Mouse (Mus musculus) A20 (cell line): ENCODE measurements around the gene Agpat4.
"Not testable (repeated sequence)": the region's sequence is repeated elsewhere in the genome, so short reads cannot be mapped to it uniquely, and the experiment has no call there.

Source experiments
- DNase-seq: peaks from one replicate; pipeline ENCODE4 v3.0.0-alpha.2; 2011; ENCODE audit warnings: low read depth, low spot score

Gene Agpat4

DNA sequence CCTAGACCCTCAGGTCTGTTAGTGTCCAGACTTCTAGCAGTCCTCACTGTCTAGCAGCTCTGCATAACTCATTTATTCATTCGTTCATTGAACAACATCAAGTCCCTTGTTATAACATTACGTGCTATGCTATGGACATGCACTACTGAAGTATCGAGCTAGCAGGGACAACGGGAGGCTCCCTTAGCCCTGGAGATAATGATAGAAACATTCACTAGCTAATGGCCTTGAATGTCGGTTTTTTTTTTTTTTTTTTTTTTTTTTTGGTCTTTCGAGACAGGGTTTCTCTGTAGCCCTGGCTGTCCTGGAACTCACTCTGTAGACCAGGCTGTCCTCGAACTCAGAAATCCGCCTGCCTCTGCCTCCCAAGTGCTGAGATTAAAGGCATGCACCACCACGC, 3.8 kb downstream of the Agpat4 start:
- DNase-seq, result not testable (repeated sequence)

DNA sequence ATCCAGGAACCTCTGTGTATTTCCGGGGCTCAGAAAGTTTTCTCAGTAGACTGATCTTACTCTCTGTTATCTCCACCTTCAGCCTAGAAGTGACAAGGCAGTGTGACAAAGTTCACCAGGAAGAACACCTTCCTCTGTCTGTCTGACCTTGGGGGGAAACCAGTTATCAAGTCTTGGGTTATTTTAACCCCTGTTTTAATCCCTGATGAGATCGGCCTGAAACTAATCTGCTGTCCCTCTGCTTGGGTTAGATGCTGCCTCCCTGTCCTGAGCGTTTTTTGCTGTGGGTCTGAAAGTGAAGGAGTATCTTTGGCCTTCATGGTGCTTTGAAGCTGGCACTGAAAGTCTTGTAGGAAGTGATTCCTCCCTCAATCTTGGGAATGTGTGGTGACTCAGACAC, 4.7 kb downstream of the Agpat4 start:
- no peak for DNase-seq

DNA sequence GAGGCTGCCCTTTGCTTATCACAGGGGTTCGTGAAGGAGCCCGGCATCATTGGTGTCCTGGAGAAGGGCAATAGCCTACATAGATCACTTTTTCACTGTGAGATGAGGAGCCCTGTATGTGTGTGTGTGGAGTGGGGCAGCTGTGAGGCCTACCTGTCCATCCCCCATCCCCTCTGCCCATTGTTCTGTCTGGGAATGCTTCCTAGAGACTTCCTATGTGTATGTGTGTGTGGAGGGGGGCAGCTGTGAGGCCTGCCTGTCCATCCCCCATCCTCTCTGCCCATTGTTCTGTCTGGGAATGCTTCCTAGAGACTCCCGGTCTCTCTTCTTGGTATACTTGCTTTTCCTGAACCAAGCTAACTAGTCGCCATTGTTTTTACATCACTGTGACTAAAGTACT, 8.6 kb downstream of the Agpat4 start:
- no peak for DNase-seq

DNA sequence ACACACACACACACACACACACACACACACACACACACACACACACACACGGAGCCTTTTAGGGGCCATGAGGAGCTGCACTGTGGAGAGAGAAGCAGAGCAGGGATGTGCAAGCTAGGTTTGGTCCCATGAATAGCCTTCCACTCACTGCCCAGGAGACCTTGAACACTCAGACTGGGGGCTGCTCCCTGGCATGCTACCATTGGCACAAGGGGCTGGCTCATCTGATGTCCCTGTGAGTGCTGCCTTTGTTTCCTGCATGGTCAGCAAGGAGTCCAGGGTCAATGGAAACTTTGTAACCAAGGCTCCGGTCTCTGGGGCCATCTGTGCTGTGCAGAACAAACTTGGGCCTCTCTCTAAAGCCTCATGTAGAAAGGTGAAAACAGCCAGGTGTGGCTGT, 10.5 kb downstream of the Agpat4 start:
- DNase-seq, result no peak

DNA sequence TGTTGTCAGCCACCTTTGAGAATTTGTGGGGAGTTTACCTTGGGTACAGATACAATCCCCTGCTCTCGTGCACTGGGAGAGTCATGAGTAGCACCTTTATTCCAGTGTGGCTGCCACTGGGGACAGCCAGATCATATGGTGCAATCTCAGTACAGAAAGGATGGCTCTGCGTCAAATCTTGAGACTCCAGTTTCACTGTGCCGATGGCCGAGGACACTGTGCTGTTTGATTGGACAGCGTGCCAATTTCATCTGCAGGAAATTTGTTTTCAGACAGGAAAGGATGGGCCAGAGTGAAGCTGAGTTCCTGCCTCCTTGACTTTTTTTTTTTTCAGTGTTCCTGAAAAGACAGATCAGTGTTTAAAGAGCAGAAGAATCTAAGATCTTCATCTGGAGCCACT, 12.7 kb downstream of the Agpat4 start:
- no peak for DNase-seq

DNA sequence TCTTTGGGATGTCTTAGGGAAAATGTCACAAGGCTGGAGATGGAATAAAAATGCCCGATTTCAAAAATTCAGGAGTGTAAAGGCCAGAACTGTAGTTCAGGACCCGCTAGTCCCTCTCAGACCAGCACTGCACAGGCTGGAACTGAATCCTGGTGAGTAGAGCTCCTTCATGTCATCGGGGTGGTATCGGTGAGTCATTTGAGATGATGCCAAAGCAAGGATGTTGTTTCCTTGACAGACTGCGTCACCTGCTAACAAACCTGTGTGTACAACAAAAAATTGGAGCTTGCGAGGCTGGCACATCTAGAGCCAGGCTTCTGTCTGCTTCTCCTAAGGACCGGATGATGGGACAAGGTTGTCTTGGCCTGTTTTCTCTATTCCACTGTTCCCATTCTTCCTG, 13.1 kb downstream of the Agpat4 start:
- DNase-seq, result no peak

DNA sequence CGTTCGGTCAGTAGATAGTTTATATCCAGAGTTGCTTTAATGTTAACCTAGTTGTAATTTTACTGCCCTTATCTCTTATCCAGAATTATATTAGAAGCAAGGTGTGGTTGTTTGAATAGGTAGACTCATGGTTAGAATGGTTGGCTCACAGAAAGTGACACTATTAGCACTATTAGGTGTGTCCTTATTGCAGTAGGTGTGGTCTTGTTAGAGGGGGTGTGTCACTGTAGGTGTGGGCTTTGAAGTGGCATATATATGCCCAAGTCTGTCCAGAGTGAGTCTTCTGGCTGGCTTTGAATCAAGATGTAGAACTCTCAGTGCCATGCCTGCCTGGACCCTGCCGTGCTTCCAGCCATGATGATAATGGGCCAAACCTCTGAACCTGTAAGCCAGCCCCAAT, 14.4 kb downstream of the Agpat4 start:
- no peak for DNase-seq

DNA sequence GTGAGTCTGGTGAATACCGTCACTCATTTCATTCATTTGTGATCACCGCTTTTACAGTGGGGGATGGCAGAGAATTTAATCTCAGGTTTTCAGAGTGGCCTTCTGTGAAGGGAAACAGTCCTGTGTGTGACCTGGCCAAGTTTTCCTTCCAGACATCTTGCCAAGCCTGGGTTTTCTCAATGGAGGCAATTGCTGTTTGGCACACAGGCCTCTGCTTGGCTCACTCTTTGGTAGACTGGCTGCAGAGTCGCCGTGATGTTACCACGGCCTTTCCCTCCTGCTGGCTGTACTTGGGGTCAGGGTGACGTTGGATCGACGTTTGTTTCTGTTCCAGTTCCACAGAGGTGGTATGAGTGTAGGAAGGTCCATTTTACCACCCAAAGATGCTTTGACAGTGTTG, 15.5 kb downstream of the Agpat4 start:
- DNase-seq, result no peak

DNA sequence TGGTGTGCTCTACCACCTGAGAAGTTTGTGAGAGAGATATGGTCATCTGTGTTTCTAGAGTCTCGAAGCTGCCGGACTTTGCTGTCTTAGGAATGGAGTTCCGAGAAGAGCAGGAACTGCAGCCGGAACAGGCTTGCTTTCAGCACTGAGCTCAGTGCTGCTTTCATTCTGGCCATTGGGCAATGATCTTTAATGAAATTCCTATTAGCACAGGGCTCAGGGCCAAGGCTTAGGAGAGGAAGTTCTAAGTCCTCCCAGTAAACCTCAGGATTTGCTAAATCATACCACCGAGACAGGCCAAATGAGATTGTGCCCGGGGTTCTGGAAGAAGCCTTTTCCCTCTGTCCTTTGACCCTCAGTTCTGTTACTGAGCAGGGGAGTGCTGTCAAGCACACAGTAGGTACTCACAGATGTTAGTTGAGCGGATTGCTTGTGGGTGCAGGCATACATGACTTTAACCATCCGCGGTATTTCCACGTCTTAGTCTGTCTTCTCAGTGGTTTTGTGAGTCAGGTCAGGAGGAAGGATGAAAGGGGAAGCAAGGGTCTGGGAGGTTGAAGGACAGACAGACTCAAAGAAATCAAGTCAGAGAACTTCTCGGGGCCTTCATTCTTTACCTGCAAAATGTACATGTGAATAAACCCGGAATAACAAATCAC, 16.6 kb downstream of the Agpat4 start:
- DNase-seq, result no peak

DNA sequence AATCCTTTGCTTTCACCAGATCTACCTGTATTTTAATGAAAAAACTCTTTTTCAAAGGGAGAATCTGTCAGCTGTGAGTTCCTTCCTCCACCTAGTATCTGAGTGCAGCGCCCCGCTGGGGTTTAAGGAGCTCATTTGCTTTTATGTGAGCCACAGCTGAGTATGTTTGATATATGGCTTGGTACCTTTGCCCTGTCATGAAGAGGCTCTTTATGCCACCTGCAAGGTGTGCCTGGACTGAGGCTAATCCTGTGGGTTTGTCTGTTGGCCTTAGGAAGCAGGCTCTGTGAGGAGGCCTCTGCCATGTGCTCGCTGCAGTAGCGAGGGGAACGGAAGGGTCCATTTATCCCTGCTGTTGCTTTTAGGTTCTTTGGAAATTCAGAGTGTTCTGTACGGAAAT, 19.9 kb downstream of the Agpat4 start:
- no peak for DNase-seq

DNA sequence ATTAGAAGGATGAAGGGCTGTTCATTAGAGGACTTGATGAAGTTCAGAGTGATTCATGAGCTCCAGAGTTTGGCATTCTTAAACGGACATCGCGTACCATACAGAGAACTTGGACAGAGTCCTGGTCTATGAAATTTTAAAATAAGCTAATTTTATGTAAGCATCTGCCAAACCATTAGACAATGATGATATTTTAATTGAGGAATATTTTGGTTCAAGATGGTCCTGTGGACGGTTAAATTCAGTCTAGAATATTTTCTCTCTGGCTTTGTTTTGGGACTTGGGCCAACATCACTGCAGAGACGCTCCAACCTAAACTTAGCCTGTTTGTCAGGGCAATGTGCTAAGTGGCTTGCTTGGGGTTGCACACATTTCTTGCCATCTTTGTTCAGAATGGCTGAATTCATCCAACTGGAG, 25.5 kb downstream of the Agpat4 start:
- no peak for DNase-seq

DNA sequence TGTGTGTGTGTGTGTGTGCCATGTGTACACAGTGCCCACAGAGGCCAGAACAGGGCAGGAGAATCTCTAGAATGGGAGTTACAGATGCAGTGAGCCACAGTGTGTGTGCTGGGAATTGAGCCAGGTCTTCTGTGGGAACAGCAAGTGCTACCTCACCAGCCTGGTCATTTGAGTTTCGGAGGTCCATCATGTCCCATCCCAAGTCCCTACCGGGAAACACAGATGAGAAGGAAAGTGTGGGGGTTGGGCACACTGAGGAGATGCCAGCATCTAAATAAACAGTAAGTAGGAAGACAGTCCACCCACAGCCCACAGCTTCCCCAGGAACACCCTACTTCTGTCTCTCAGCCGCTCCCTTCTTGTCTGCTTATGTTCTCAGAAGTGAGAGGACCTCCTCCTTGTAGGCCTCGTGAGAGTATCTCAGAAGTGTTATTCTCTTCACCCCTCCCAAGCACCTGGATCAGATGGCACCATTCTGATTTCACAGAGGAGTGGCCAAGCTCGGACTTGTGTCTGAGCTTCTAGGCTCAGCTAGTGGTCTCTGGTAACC, 27.7 kb downstream of the Agpat4 start:
- DNase-seq, result no peak

DNA sequence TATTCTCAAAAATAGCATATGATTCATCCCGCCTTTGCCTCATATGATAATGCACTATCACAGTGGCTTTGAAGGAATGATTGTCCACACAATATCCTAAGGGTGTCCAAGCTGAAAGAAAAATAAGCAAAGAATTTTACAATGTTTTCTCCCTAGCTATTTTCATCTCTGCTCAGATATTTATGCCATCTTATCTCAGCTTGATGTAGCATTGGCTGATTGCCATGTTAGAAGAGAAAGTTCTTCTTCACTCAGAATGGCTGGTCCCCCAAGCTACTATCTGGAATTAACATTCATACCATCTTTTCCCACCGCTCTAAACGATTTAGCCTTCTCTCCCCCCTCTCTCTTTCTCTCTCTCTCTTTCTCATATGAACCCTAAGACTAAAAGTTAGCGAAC, 29.3 kb downstream of the Agpat4 start:
- DNase-seq, result no peak

DNA sequence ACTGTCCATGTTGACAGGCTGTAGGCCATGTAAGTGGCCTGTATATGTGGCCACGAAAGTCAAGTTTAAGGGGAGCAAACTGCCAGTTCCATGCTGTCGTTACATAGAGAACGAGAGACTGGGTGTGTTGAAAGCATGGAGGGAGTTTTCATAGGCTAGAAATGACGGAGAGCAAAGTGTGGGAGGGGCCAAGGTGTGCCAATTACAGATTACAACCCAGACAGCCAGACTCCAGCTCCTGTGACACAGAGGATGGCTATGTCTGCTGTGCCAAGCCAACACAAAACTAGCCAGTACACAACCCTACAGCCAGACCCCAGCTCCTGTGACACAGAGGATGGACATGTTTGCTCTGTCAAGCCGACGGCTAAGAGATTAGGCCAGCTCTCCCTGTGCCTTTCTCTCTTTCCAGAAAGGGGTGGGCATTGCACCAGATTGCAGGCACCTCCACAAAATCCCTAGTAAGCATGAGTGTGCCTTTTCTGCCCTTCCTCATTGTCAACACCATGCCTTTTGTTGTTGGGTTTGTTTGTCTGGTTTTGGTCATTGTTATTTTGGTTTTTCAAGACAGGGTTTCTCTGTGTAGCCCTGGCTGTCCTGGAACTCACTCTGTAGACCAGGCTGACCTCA, 30.8 kb downstream of the Agpat4 start:
- no peak for DNase-seq

DNA sequence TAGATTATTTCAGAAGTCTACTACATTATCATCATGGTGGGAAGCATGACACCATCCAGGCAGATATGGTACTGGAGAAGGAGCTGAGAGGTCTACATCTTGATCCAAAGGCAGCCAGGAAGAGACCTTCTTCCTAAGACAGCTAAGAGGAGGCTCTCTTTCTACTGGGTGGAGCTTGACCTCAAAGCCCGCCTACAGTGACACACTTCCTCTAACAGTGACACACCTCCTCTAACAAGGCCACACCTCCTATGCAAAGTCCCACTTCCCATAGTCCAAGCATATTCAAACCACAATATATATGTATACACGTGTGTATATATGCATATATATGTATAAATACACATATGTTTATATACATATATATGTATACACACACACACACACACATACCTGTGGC, 32.5 kb downstream of the Agpat4 start:
- DNase-seq, result peak; percentile 27

DNA sequence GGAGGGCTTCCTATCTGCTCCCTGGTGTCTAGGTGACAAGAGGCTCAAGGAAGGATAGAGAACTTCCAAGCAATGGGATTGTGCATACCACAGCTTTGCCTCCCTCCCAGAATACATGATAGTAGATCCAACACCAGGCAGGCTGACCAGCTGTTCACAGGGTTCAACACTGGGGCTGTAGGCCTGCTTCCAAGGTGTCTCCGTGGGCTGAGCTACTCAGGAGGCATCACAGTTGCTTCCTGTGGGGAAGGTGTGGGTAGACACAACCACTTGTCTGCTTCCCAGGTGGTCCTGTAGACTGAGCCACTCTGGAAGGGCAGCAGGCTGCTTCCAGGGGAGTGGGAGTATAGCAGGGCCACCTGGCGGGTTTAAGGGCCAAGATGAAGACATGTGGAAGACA, 35.8 kb downstream of the Agpat4 start:
- no peak for DNase-seq

DNA sequence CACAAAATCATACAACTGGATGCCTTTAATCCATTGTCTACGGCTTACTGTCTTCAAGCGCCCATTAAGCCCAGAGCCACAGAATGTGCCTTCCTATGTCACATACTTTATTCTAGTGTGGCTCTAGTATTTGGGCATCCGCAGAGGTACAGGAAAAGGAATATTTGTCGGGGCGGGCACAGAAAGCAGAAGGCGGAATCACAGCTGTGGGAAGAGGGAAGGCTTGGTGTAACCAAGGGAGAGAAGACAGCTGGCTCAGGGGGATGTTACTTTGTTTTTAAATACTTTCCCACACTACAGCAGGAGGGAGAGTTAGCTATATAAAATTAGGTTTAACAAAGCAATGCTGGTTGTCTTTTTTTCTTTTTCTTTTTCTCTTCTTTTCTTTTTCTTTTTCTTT, 36.7 kb downstream of the Agpat4 start:
- no peak for DNase-seq

DNA sequence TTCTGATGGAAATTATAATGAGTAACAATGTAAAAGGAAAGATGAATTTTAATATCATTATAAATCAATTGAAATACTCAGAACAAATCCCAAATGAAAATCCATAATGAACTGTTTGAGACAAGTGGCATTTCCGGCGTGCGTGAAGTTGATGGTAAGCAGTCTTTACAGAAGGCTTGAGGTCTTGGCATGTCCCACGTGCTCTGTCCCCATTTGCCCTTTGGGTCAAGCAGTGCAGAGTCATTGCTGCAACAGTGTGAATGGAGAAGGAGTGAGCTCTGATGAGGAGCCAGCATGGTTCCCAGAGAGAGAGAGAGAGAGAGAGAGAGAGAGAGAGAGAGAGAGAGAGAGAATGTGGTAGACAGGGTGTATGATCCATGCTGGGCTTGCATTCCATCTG, 37.4 kb downstream of the Agpat4 start:
- DNase-seq, result no peak

DNA sequence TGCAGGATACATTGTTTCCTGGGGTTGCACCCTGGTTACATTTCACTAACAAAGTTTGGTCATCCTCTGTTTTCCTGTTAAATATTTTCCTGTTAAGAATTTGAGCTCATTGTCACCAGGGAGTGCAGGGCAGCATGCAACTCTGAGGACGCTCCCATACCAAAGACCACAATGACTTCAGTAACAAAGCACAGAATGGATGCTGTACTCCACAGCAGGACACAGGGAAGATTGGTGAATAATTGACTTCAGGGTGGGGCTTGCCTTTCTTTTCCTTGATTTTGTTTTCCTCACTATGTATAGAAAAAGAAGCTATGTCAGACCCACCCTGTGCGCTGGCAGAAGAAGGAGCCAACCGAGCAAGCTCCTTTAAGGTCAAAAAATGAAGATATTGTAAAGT, 38.2 kb downstream of the Agpat4 start:
- DNase-seq, result no peak

DNA sequence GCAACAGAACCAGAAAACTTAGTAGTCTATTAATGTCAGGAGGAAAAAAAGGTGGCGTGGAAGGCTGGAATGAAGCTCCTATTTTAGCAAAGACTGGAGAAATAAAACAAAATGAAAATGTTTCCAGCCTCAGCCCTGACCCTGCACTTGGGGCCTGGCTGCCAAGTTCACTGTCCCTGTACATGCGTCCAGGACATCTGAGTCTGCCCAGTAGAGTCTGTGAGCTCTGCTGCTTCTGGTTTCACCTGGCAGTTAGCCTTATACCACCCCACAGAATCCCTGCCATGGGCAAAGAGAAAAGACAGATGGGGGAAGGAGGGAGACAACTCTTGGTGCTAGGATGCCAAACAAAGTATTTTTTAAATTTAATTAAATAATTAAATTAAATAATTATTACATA, 38.7 kb downstream of the Agpat4 start:
- no peak for DNase-seq

DNA sequence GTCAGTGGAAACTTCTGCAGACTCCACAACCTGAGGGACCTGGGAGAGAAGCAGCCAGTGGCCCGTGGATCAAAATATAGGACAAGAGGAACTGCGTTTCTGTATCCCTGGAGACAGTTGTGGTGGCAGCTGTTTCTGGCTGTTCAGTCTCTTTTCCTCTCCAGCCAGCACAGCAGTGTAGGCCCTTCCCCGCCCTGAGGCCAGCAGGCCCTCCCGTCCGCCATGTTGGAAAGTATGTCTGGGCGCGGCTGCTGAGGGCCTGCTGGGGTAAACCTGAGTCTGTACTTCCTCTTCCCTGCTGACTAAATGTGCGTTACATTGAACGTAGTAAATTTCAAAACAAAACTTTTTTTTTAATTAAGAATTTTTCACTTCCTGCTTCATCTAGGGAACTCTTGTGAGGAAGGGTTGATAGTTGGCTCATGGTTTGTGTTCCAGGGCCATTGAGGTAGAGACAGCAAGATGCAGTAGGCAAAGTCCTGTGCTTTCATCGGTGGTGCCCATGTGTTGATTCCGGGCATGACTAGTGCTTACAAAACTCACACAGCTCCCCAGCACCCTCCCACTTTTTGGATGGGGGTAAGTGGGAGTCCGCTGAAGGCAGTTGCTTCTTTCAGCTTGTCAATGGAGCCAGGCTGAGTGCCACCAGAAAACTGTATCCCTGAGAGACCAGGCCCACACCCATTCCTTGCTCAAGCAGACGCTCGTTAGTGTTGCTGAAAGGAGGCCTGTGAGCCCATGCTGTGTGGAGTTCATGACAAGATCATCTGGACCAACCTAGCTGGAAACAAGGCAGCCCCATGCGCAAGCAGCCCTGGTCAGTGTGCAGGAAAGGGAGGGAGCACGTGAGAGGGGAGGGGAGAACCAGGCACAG, 40.9 kb downstream of the Agpat4 start:
- peak; percentile 77 for DNase-seq

DNA sequence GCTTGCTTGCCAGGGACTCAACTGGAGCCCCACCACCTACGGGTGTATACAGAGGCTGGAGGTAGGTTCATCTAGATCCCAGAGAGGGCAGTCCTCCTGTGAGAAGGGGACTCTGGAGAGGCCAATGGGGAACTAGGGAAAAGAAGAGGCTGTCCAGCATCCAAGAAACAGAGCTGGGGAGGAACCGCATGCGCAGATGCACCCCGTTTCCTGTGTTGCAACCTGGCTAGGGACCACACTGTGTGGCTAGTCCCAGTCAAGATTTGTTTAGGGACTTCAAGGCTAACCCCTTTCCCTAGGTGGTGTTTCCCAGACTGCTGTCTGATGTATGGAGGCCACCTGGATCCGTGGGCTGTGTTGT, 41.5 kb downstream of the Agpat4 start:
- DNase-seq, result peak; percentile 62

DNA sequence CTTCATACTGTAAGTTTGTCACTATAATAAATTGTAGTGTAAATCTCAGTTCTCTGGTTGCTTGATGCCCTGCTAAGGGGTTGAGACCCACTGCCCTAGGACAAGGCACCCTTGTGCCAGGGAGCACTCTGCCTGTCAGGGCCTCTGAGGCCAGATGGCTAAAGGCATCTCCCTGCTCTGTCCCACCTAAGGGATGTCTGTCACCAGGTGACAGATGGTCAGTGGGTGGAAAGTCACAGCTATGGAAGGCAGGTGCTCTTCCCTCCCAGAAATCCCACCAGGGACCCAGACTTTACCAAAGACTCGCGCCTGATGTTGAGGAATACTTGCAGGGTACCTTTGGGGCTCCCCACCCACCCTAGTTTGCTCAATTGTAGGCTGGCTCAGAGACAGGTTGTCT, 42.0 kb downstream of the Agpat4 start:
- DNase-seq, result no peak
